Mouse (Mus musculus) hindbrain, embryonic 10.5 days (tissue): Measurements from ENCODE around the gene Prdm11. TPM values are rescaled to one million over a fixed set of nuclear protein-coding genes. Genes with fewer than 3 reads are reported as not detected.

Experiments used
- DNase-seq: peaks from one replicate; pipeline ENCODE4 v3.0.0-alpha.2; 2017; ENCODE audit warnings: low spot score
- H3K27ac ChIP-seq: fragments of 300-500 bp; sonication (generic); 2 replicates; pipeline ENCODE4 v1.5.1; 2016; ENCODE audit warnings: mild to moderate bottlenecking, moderate library complexity
- H3K27me3 ChIP-seq: fragments of 300-500 bp; sonication (generic); 2 replicates; pipeline ENCODE4 v1.6.1; 2016; ENCODE audit warnings: mild to moderate bottlenecking; ENCODE audit not compliant: poor library complexity, insufficient read depth, severe bottlenecking
- H3K36me3 ChIP-seq: fragments of 300-500 bp; sonication (generic); 2 replicates; pipeline ENCODE4 v1.6.1; 2016; ENCODE audit warnings: mild to moderate bottlenecking, moderate library complexity
- H3K4me1 ChIP-seq: fragments of 300-500 bp; sonication (generic); replicated peaks from 2 replicates; pipeline ENCODE4 v1.6.1; 2016; ENCODE audit warnings: mild to moderate bottlenecking
- H3K4me3 ChIP-seq: fragments of 300-500 bp; sonication (generic); 2 replicates; pipeline ENCODE4 v1.5.1; 2016; ENCODE audit warnings: mild to moderate bottlenecking, moderate library complexity
- H3K9me3 ChIP-seq: fragments of 300-500 bp; sonication (generic); 2 replicates; pipeline ENCODE4 v1.6.1; 2016; ENCODE audit warnings: mild to moderate bottlenecking, moderate library complexity
- WGBS: fragments of 180-500 bp; shearing (Covaris S2); methylation state at CpG from one replicate; pipeline ENCODE4 v1.1.7; 2016; 5-methylcytosine and 5-hydroxymethylcytosine counted together
- polyA plus RNA-seq: library from polyadenylated mRNA; unstranded; fragments of >200 nt; fragmentation: Nextera tagmentation; extraction: Ambion mirVana; gene quantifications from 2 replicates; pipeline ENCODE4 v1.2.1, GENCODE M21; 2016

Gene Prdm11
- polyA plus RNA-seq, 1 experiment from 2014 or later, result 2.1 TPM

DNA sequence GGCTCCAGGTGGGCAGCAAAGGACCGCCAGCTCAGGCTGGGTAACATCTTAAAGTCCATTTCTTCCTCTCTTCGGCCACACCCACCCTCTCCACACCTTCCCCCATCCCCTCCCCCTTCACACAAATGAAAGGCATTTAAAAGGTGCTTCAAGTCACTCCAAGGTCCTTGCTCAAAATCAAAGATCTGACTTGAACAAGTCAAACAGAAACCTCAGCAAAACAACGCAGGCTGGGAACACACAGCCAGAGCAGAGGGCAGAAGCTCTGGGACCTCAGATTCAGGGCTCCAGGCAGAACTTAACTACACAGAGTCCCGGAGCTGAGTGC lies 78.2 kb downstream of the Prdm11 start:
- 59% methylated on average over 4 of the region's 4 CpGs for WGBS
- H3K27me3 ChIP-seq, result no peaks in the 10 kb centered on the region
- DNase-seq, result no peak
- H3K9me3 ChIP-seq, result no peaks in the 10 kb centered on the region
- H3K36me3 ChIP-seq, result peaks cover 16% of the 10 kb centered on the region
- peaks cover 24% of the 10 kb centered on the region for H3K4me1 ChIP-seq
- no peak overlapping the region for H3K4me3 ChIP-seq
- H3K27ac ChIP-seq, result no peak overlapping the region

DNA sequence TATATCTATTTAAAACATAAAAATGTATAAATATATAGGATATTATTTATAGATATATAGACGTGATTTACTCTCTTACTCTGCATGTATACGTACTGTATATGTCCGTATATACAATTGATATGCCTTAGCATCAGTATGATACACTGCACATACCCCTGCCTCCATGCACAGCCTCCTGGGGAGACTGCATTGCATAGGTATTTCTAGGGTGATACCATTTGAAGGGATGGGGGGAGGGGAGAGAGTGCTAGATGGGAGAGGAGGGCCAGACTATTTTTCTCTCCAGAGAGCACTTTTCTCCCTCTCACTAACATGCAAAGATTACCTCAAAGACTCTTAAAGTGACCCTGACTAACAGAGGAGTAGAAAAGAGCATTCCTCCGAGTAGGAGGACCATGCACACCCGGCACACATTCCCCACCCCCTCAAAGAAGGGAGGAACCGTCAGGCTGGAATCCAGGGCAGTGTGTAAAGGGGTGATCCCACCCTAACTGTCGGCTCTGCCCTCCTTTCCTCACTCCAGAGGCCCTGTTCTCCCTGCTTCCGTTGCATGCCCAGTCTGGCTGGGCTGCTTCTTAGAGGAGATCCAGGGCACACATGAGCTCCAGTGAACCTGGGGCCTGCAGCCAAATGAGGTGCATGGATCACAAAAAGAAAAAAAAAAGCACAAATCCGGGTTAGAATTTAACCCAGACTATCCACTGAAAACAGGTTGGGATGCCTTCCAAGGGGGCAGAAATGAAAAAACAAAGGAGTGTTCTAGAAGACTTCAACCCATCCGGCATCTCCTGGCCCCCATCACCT lies 78.7 kb downstream of the Prdm11 start:
- H3K4me3 ChIP-seq, result no peak overlapping the region
- H3K9me3 ChIP-seq, result no peaks in the 10 kb centered on the region
- H3K27ac ChIP-seq, result 0 out of 2 replicates have a peak overlapping the region, but pooled peaks have one; percentile 9
- 28% methylated on average over 10 of the region's 10 CpGs for WGBS
- no peaks in the 10 kb centered on the region for H3K27me3 ChIP-seq
- peaks cover 24% of the 10 kb centered on the region for H3K4me1 ChIP-seq
- no peak for DNase-seq
- H3K36me3 ChIP-seq, result peaks cover 10% of the 10 kb centered on the region

DNA sequence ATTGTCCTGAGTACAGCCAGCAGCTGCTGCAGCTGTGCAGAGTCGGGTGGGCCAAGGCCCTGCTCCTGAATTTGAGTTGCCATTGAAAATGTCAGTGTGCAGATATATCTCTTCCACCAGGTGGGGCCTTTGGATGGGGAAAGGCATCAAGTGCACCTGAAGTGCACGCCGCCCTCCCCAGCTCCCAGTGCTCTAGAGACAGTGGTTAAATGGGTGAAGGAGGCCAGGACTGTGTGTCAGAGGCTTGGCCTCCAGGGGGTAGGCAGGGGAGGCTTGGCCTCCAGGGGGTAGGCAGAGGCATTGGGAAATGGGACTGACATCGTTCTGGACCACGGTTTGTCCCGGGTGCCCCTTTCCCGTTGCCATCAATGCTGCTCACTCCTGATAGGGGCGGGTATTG lies 79.7 kb downstream of the Prdm11 start:
- 52% methylated on average over 8 of the region's 8 CpGs for WGBS
- Histone ChIP-seq H3K4me1 (peaks cover 24% of the 10 kb centered on the region), H3K36me3 (peaks cover 6% of the 10 kb centered on the region), H3K27ac (no peak overlapping the region), H3K4me3 (no peak overlapping the region), H3K27me3 (no peaks in the 10 kb centered on the region), H3K9me3 (no peaks in the 10 kb centered on the region)
- DNase-seq, result no peak

DNA sequence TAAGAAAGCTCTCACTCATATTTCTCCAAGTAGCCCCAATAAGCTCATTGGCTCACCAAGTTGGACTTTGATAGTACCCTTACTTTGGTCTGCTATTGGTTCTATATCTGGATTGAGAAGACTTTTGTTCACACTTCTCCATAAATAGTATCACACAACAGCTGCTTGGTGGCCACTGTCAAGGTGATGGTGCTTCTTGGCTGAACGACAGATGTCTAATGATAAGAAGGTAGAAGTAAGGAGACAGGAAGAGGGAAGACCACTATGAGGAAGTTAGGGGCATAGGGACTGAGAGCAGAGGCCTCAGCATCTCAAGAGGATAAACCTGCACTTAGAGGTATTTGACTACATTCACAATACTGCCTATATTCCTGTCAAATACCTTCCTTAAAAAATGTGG lies 81.6 kb downstream of the Prdm11 start:
- Histone ChIP-seq H3K4me1 (peaks cover 24% of the 10 kb centered on the region), H3K36me3 (no peaks in the 10 kb centered on the region), H3K4me3 (no peak overlapping the region), H3K27me3 (no peaks in the 10 kb centered on the region), H3K27ac (no peak overlapping the region), H3K9me3 (no peaks in the 10 kb centered on the region)
- no peak for DNase-seq
- 95% methylated on average over 1 of the region's 1 CpGs for WGBS

DNA sequence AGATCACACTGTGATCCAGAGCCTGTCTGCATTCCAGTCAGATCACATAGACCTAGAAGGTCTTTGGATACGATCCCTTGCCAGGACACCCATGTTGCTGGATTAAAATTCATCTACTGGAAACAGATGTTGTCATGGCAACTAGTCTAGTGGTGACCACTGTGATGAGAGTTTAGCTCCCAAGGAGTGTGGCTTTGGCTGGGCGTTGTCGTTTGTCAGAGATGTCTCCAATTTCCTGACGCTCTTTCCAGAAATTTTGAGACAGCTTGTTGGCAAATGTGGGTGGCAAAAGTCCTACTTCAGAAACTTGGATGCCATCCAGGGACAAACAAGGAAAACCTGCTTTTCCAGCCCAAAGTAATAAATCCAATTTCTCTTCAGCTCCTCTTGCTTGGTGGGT lies 87.3 kb downstream of the Prdm11 start:
- Histone ChIP-seq H3K36me3 (no peaks in the 10 kb centered on the region), H3K9me3 (0 out of 2 replicates have a peak, but pooled peaks cover 4% of the 10 kb centered on the region), H3K4me1 (no peaks in the 10 kb centered on the region), H3K4me3 (no peak overlapping the region), H3K27me3 (no peaks in the 10 kb centered on the region), H3K27ac (no peak overlapping the region)
- DNase-seq, result no peak
- WGBS, result 87% methylated on average over 4 of the region's 4 CpGs

DNA sequence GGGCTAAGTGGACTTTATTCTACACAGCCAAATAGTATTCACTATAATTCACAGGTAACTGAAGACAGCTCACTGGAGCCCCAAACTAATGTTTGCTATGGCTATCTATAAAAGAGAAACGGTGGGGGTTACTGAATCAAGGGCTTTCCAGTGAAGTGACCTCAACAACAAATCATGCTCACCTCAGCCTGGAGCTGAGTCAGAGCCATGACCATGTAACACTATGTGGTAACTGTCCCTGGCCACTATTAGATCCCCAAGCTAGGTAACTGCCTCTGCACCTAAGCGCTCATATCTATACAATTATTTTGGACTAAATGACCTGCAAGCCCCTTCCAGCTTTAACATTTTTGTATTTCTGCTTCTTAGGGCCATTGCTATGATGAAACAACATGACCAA lies 89.0 kb downstream of the Prdm11 start:
- DNase-seq, result no peak
- 86% methylated on average over 2 of the region's 2 CpGs for WGBS
- Histone ChIP-seq H3K4me1 (0 out of 2 replicates have a peak, but pooled peaks cover 3% of the 10 kb centered on the region), H3K27ac (no peak overlapping the region), H3K9me3 (0 out of 2 replicates have a peak, but pooled peaks cover 4% of the 10 kb centered on the region), H3K36me3 (no peaks in the 10 kb centered on the region), H3K4me3 (no peak overlapping the region), H3K27me3 (no peaks in the 10 kb centered on the region)

DNA sequence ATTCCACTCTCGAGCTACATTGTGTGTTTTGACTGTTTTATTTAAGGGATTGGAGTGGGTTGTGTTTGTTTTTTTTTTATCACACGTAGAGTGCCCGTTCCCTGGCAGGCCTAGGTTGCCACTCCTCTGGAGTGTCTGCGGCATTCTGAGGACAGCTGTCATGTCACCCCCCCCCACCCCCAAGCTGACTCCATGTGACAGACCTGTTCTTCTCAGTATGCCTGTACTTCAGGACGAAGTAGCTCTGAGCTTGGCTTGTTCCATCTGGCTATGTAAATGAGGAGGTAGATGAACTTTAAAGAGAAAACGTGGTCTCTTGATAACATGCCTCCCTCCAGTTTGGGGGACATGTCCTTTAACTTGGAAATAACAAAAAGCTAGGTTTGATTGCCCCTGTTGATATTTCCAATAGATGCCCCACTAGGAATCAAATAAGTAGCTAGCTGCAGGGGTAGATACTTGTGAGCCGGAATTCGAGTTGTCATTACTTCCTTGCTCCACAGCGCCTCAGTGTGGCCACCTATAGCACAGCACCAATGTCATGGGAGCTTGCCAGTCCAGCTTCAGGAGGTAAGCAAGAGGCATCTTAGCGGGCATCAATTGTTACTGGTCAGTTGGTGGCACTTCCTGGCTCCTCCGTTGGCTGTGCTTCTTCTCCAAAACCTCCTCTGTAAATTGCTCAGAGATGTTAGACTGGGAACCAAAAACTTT lies 91.4 kb downstream of the Prdm11 start:
- no peak overlapping the region for H3K27ac ChIP-seq
- H3K27me3 ChIP-seq, result 0 out of 2 replicates have a peak, but pooled peaks cover 4% of the 10 kb centered on the region
- 39% methylated on average over 11 of the region's 11 CpGs for WGBS
- no peaks in the 10 kb centered on the region for H3K36me3 ChIP-seq
- peaks cover 11% of the 10 kb centered on the region for H3K4me1 ChIP-seq
- 0 out of 2 replicates have a peak, but pooled peaks cover 4% of the 10 kb centered on the region for H3K9me3 ChIP-seq
- DNase-seq, result peak; percentile 76
- no peak overlapping the region for H3K4me3 ChIP-seq

DNA sequence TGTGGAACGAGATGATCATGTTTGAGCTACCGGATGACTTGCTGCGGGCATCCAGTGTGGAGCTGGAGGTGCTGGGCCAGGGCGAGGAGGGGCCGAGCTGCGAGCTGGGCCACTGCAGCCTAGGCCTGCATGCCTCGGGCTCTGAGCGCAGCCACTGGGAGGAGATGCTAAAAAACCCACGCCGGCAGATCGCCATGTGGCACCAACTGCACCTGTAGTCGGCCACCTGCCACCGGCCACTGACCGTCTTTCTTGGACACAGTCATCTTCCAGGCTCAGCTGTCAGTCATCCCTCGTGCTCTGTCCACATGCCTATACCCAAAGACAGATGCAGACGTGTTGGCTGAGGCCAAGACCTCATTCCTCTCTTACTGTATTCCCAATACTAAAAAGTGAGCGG lies 92.5 kb downstream of the Prdm11 start:
- H3K36me3 ChIP-seq, result no peaks in the 10 kb centered on the region
- peaks cover 22% of the 10 kb centered on the region for H3K4me1 ChIP-seq
- H3K4me3 ChIP-seq, result no peak overlapping the region
- WGBS, result 91% methylated on average over 17 of the region's 17 CpGs
- H3K27ac ChIP-seq, result no peak overlapping the region
- H3K27me3 ChIP-seq, result 0 out of 2 replicates have a peak, but pooled peaks cover 4% of the 10 kb centered on the region
- H3K9me3 ChIP-seq, result 0 out of 2 replicates have a peak, but pooled peaks cover 4% of the 10 kb centered on the region
- no peak for DNase-seq

DNA sequence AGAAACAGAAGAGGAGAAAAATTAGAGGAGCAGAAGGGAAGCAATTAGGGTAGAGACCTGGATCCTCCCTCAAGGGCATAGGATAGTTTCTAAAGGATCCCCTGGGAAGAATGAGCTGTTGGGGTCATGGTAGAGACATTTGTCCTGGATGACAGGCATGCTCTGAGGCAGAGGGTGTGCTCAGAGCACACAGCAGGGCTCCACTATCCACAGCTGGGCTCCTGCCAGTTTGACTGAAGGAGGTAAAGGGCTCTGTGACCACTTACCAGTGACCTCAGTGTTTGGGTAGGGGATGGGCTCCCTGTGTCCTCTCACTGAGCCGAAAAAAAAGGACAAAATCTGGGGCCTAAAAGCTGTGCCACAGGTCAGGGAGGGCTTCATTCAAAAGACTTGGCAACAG lies 96.4 kb downstream of the Prdm11 start:
- no peaks in the 10 kb centered on the region for H3K36me3 ChIP-seq
- peaks cover 36% of the 10 kb centered on the region for H3K4me1 ChIP-seq
- no peak overlapping the region for H3K4me3 ChIP-seq
- DNase-seq, result peak; percentile 6
- no peak overlapping the region for H3K27ac ChIP-seq
- H3K9me3 ChIP-seq, result no peaks in the 10 kb centered on the region
- H3K27me3 ChIP-seq, result peaks cover 15% of the 10 kb centered on the region; the same call in 1 of the 2 replicates
- WGBS, result 25% methylated on average over 1 of the region's 1 CpGs

DNA sequence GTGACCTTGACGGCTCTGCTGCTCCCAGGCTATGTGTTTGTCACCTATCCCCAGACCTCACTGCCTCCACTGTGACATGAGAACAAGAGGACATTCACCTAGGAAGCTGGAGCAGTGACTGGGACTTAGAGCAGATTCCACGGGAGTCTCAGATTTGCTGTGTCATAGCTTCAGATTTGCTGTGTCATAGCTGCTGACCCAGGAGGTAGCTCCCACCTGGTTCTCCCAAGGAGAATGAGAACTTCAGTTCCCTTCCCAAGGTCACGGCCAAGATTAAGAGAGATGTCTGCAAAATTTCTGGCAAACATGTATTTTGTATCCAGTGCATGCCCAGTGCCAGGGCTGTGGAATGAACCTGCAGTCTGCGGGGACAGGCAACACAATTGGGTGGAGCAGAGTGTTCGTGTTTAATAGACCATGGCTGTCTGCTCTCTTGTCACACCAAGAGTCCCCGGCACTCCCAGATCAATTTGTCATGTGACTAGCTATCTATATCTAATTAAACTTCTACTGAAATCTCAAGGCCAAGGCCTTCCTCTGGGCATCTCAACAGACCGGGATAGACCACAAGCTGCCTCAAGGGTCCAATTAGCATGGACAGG lies 97.2 kb downstream of the Prdm11 start:
- Histone ChIP-seq H3K27ac (peak overlapping the region; percentile 53; the same call in 1 of the 2 replicates), H3K36me3 (no peaks in the 10 kb centered on the region), H3K9me3 (no peaks in the 10 kb centered on the region), H3K4me1 (peaks cover 36% of the 10 kb centered on the region), H3K27me3 (peaks cover 15% of the 10 kb centered on the region; the same call in 1 of the 2 replicates), H3K4me3 (no peak overlapping the region)
- WGBS, result 50% methylated on average over 7 of the region's 7 CpGs
- DNase-seq, result peak; percentile 9

DNA sequence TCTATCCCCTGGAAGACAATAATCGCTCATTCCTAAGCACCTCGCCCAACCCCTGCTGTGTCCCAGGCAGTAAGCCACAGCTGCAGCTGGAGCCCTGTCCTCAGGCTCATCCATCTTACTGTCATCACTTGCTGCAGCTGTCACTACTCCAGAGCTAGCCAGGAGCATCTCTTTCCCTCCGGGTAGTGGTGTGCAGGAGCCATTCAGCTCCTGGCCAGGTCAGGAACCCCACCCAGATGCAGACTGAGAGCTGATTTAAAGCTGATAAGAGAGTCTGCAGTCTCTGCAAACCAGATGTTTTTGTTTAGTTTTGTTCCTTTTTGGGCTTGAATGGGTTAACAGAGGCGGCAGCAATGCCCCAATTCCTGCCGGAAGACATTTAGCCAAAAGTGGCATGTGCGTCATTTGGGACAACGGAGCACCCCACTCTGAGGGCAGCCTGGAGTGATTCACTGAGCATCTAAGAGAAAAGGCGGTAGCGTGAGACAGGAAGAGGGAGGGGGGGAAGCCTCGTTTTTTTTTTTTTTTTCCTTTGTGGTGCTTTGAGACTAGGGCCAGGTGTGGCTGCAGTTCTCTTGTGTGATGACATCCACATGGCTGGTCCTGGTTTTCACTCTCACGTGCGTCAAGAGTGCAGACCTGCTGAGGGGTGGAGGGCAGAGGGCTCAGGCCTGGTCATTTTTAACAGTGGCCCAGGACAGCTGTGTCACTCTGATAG lies 97.8 kb downstream of the Prdm11 start:
- DNase-seq, result peak; percentile 50
- WGBS, result 14% methylated on average over 12 of the region's 12 CpGs
- no peaks in the 10 kb centered on the region for H3K9me3 ChIP-seq
- no peaks in the 10 kb centered on the region for H3K36me3 ChIP-seq
- peaks cover 32% of the 10 kb centered on the region for H3K4me1 ChIP-seq
- H3K4me3 ChIP-seq, result no peak overlapping the region
- peaks cover 15% of the 10 kb centered on the region; the same call in 1 of the 2 replicates for H3K27me3 ChIP-seq
- 0 out of 2 replicates have a peak overlapping the region, but pooled peaks have one; percentile 43 for H3K27ac ChIP-seq

DNA sequence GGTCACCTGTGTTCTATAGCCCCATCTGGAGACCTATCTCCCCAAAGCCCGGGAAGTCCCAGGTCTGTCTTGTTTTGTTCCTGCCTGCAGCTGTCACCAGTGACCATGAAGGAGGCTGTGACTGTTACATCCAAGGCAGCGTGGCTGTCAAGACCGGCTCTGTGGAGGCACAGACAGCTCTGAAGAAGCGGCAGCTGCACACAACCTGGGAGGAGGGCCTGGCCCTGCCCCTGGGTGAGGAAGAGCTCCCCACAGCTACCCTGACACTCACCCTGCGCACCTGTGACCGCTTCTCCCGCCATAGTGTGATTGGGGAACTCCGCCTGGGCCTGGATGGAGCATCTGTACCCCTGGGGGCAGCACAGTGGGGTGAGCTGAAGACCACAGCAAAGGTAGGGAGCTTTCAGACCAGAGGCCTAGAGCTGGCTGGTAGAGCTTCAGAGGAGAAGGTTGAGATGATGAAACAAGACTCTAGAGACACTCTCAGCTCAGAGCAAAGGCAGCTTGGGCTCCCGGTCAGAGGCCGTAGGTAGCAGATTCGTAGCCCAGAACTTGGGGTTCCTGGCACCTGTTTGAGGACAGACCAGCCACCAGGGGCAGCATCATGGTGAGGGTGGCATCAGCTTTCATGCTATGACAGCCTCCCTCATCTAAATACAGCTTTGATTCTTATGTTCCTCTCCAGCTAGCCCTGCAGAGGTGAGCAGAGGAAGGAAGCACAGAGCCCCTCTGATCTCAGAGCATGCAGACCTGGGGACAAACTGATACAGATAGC lies 100.0 kb downstream of the Prdm11 start:
- WGBS, result 85% methylated on average over 11 of the region's 11 CpGs
- Histone ChIP-seq H3K9me3 (no peaks in the 10 kb centered on the region), H3K4me1 (peaks cover 39% of the 10 kb centered on the region), H3K27me3 (peaks cover 11% of the 10 kb centered on the region; the same call in 1 of the 2 replicates), H3K27ac (no peak overlapping the region), H3K4me3 (no peak overlapping the region), H3K36me3 (no peaks in the 10 kb centered on the region)
- no peak for DNase-seq
